Mouse (Mus musculus) embryonic facial prominence, embryonic 13.5 days (tissue): Measurements from ENCODE around the gene Gm10272. TPM values are rescaled to one million over a fixed set of nuclear protein-coding genes. Genes with fewer than 3 reads are reported as not detected.

ENCODE experiments used
- ATAC-seq: fragments of 200-750 bp; cut with Nextera tagmentation; 2 replicates; pipeline ENCODE4 v1.8.0; 2017; ENCODE audit warnings: low read depth; ENCODE audit not compliant: insufficient number of reproducible peaks, insufficient read depth, low FRiP score, low TSS enrichment
- H3K27ac ChIP-seq: fragments of 300-500 bp; sonication (generic); 2 replicates; pipeline ENCODE4 v1.5.1; 2015; ENCODE audit warnings: moderate library complexity, mild to moderate bottlenecking, inconsistent platforms
- H3K27me3 ChIP-seq: fragments of 300-500 bp; sonication (generic); 2 replicates; pipeline ENCODE4 v1.6.1; 2015; ENCODE audit warnings: mild to moderate bottlenecking, inconsistent platforms
- H3K36me3 ChIP-seq: fragments of 300-500 bp; sonication (generic); 2 replicates; pipeline ENCODE4 v1.6.1; 2015; ENCODE audit warnings: mild to moderate bottlenecking, inconsistent platforms
- H3K4me1 ChIP-seq: fragments of 300-500 bp; sonication (generic); 2 replicates; pipeline ENCODE4 v1.6.1; 2015; ENCODE audit warnings: inconsistent platforms
- H3K4me2 ChIP-seq: fragments of 300-500 bp; sonication (generic); 2 replicates; pipeline ENCODE4 v1.6.1; 2015; ENCODE audit warnings: moderate library complexity, mild to moderate bottlenecking, inconsistent platforms
- H3K4me3 ChIP-seq: fragments of 300-500 bp; sonication (generic); 2 replicates; pipeline ENCODE4 v1.5.1; 2015; ENCODE audit warnings: mild to moderate bottlenecking, inconsistent platforms
- H3K9ac ChIP-seq: fragments of 300-500 bp; sonication (generic); 2 replicates; pipeline ENCODE4 v1.6.1; 2015; ENCODE audit warnings: mild to moderate bottlenecking, inconsistent platforms
- H3K9me3 ChIP-seq: fragments of 300-500 bp; sonication (generic); 2 replicates; pipeline ENCODE4 v1.6.1; 2016; ENCODE audit warnings: inconsistent platforms
- WGBS: fragments of 180-500 bp; shearing (Covaris S2); methylation state at CpG from one replicate; pipeline ENCODE4 v1.1.7; 2015; ENCODE audit warnings: mixed read lengths; 5-methylcytosine and 5-hydroxymethylcytosine counted together
- polyA plus RNA-seq: library from polyadenylated mRNA; unstranded; fragments of >200 nt; fragmentation: Nextera tagmentation; extraction: Ambion mirVana; gene quantifications from 2 replicates; pipeline ENCODE4 v1.2.1, GENCODE M21; 2015

Gene Gm10272
- not detected in 2 replicates for polyA plus RNA-seq

DNA sequence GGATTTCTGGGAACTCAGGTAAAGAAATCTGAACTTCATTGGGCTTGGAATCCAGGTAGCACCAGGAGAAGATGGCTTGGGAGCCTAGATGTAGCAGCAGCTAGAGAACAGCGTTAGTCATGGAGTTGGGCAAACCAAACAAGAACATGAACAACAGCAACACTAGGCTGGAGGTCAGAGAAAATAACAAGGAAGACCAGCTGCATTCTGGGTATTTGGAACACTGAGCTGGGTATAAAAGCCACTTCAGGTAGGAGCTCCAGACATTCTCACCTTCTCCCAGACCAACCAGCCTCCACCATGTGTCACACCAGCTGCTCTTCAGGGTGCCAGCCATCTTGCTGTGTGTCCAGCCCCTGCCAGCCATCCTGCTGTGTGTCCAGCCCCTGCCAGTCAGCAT, at the start of gene Gm10272:
Gm10272 (plus strand) TSS at position 301 of the 400 bp plus-strand sequence.
- Histone ChIP-seq H3K27me3 (no peaks in the 10 kb centered on the region), H3K9ac (no peak within 1 kb of the TSS), H3K9me3 (peaks cover 18% of the 10 kb centered on the region; the same call in 1 of the 2 replicates), H3K4me2 (no peak within 1 kb of the TSS), H3K36me3 (no peaks in the 10 kb centered on the region), H3K4me1 (no peaks in the 10 kb centered on the region), H3K4me3 (no peak within 1 kb of the TSS), H3K27ac (no peak within 1 kb of the TSS)
- WGBS = 93% methylated on average over 1 of the region's 1 CpGs
- ATAC-seq = no peak

DNA sequence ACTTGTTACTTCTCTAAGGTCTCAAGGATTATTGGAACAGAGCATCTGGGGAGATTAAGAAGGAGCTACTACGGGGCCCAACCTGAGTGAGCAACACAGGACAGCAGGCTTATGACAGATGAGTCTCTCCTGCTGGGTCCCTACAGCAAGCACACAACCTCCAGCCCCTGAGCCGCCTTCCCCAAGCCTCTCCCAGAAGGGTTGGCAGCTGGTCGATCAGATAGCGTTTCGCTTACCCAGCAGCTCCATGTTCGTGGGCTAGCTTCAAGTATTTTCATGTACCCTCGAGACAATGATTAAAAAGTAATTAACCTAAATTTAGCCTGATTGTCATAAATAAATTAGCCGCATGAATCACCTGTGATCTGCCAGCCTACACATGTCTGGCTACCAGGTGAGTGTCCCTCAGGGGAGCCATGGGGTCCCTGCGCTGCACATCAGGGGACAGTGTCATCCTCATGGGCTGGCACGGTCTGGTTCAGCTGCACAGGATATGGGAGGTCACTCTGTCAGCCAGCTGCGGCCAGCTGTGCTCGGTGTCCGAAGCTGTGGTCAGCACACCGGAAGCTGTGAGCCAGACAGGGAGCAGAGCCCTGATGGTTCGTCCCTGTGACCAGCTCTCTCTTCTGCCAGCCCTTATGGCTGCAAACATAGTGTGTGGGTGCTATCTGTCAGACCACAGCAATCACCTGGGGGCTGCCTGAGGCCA, 48.0 kb upstream of the Gm10272 start:
- H3K27me3 ChIP-seq = no peaks in the 10 kb centered on the region
- H3K4me3 ChIP-seq = no peak overlapping the region
- peaks cover 4% of the 10 kb centered on the region; the same call in 1 of the 2 replicates for H3K4me1 ChIP-seq
- no peak overlapping the region for H3K9ac ChIP-seq
- 69% methylated on average over 15 of the region's 15 CpGs for WGBS
- H3K4me2 ChIP-seq = no peak overlapping the region
- ATAC-seq = no peak
- H3K36me3 ChIP-seq = no peaks in the 10 kb centered on the region
- peaks cover 4% of the 10 kb centered on the region; the same call in 1 of the 2 replicates for H3K9me3 ChIP-seq
- H3K27ac ChIP-seq = no peak overlapping the region

DNA sequence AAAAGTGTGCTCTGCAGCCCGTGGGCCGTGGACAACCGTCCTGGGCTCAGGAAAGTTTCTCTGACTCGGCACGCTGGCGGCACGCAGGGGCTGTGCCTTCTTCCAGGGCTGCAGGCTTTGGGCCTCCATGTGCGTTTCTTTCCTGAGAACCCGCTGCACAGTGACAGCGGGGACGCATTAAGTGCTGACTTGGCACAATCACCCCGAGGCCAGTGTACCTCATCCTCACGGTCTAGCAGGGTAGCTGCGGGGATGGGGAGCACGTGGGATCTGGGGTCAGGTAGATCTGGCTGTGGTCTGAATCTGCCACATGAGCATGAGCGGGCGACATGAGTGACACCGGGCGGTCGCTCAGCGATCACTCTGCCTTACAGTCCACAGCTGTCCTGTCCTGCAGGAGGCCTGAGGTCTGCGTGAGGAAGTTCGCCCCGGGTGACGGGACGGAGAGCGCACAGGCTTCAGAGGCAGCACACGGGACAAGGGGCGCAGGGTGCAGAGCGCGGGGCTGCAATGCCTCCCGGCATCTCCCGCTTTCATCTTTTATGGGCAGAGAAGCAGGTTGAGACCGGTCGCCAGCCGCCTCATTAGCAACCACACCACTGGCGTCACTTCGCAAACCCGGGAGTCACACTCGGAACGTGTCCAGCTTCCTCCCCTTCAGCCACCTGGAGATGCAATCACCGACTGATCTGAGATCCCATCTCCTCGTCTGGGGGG, 42.3 kb upstream of the Gm10272 start:
- peaks cover 4% of the 10 kb centered on the region; the same call in 1 of the 2 replicates for H3K9me3 ChIP-seq
- 0 out of 2 replicates have a peak overlapping the region, but pooled peaks have one; percentile 32 for H3K9ac ChIP-seq
- no peak overlapping the region for H3K4me2 ChIP-seq
- H3K4me3 ChIP-seq = no peak overlapping the region
- 0 out of 2 replicates have a peak, but pooled peaks cover 3% of the 10 kb centered on the region for H3K27me3 ChIP-seq
- H3K36me3 ChIP-seq = no peaks in the 10 kb centered on the region
- peaks cover 3% of the 10 kb centered on the region; the same call in 1 of the 2 replicates for H3K4me1 ChIP-seq
- WGBS = 55% methylated on average over 43 of the region's 43 CpGs
- H3K27ac ChIP-seq = no peak overlapping the region
- ATAC-seq = no peak

GRCm38 (mm10) chr10:77666342-77666741, 40.1 kb upstream of the Gm10272 start:
- Histone ChIP-seq H3K4me2 (no peak overlapping the region), H3K9me3 (no peaks in the 10 kb centered on the region), H3K9ac (no peak overlapping the region), H3K4me3 (no peak overlapping the region), H3K4me1 (peaks cover 3% of the 10 kb centered on the region; the same call in 1 of the 2 replicates), H3K36me3 (no peaks in the 10 kb centered on the region), H3K27ac (no peak overlapping the region), H3K27me3 (0 out of 2 replicates have a peak, but pooled peaks cover 3% of the 10 kb centered on the region)
- no peak for ATAC-seq
- WGBS = 80% methylated on average over 8 of the region's 8 CpGs

DNA sequence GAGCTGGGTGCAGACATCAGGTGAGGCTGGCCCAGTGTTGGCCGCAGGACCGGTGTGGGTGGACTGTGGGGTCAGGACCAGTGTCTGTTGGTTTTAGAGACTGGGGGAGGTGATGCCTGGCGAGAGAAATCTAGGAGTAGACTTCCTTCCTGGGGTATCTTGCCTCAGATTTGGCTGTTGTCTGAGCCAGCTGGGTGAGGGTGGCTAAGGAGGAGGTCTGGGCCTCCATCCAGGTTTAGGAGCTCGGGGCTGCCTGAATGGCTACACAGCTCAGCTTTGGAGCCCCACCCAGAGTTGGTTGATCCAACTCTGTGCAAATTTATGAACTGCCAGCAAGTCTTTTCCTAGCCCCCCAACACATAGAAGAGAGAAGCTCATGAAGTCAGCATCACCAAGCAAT, 39.0 kb upstream of the Gm10272 start:
- no peak overlapping the region for H3K9ac ChIP-seq
- H3K36me3 ChIP-seq = no peaks in the 10 kb centered on the region
- ATAC-seq = no peak
- 0 out of 2 replicates have a peak, but pooled peaks cover 3% of the 10 kb centered on the region for H3K27me3 ChIP-seq
- H3K27ac ChIP-seq = no peak overlapping the region
- no peaks in the 10 kb centered on the region for H3K9me3 ChIP-seq
- 73% methylated on average over 4 of the region's 4 CpGs for WGBS
- H3K4me1 ChIP-seq = peaks cover 3% of the 10 kb centered on the region; the same call in 1 of the 2 replicates
- no peak overlapping the region for H3K4me3 ChIP-seq
- H3K4me2 ChIP-seq = no peak overlapping the region

DNA sequence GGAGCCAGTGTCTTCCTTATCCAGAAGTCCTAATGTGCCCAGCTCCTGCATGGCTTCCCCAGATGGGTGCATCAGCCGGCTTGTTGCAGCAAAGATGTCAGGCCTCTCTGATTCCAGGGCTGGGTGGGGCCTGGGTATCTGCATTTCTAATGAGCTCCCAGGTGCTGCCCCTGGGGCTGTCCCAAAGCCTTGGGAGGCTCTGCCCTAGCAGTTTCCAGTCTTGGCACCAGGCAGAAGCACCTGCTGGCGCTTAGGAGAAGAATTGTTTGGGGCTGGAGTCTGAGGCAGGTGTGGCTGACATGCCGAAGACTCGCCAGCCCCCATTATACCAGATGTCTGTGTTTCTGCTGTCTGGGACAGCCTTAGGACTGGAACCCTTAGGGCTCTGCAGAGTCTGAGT, 35.7 kb upstream of the Gm10272 start:
- Histone ChIP-seq H3K9ac (no peak overlapping the region), H3K9me3 (no peaks in the 10 kb centered on the region), H3K27ac (no peak overlapping the region), H3K4me2 (no peak overlapping the region), H3K4me3 (no peak overlapping the region), H3K36me3 (no peaks in the 10 kb centered on the region), H3K4me1 (peaks cover 9% of the 10 kb centered on the region), H3K27me3 (peaks cover under 1% of the 10 kb centered on the region; the same call in 1 of the 2 replicates)
- WGBS = 57% methylated on average over 4 of the region's 4 CpGs
- no peak for ATAC-seq

DNA sequence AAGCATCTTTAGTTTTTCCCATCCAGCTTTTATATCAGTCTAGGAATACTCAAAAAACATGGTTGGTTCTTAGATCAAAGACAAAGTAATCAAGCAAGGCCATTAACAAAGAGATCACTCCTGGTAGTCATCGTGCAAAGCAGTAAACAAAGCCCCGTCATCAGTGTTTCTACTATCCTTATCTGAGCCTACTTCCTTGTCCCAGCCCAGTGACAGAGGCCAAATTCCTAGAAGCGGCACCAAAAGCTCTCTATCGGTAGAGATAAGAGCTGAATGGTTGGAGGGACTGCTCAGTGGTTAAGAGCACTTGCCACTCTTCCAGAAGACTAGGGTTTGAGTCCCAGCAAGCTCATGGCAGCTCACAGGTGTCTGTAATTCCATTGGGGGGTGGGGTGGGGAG, 34.9 kb upstream of the Gm10272 start:
- no peak overlapping the region for H3K4me2 ChIP-seq
- peaks cover 8% of the 10 kb centered on the region; the same call in 1 of the 2 replicates for H3K27me3 ChIP-seq
- no peak overlapping the region for H3K9ac ChIP-seq
- H3K9me3 ChIP-seq = no peaks in the 10 kb centered on the region
- H3K27ac ChIP-seq = no peak overlapping the region
- no peak overlapping the region for H3K4me3 ChIP-seq
- WGBS = 85% methylated on average over 4 of the region's 4 CpGs
- ATAC-seq = no peak
- H3K4me1 ChIP-seq = peaks cover 9% of the 10 kb centered on the region
- no peaks in the 10 kb centered on the region for H3K36me3 ChIP-seq

DNA sequence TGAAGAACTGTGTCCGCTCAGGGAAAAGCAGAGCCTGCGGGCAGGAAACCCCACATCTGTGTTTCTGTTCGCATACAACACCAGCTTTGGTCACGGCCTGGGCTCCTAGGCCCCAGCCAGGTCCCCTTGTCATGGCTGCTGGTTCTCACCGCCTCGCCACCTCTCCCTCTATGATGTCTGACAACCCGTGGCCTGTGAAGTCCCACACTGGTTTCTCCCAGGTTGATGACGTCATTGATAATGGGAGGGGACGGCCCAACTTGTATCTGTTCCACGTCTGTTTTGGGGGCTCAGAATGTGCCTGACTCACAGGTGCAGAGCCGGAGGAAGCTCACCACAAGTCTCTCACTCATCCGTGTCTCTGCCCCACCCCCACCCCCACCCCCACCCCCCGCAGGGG, 32.7 kb upstream of the Gm10272 start:
- H3K27me3 ChIP-seq = peaks cover 29% of the 10 kb centered on the region
- no peak overlapping the region for H3K9ac ChIP-seq
- H3K9me3 ChIP-seq = no peaks in the 10 kb centered on the region
- WGBS = 47% methylated on average over 13 of the region's 13 CpGs
- H3K4me3 ChIP-seq = no peak overlapping the region
- H3K4me2 ChIP-seq = no peak overlapping the region
- no peak overlapping the region for H3K27ac ChIP-seq
- H3K36me3 ChIP-seq = no peaks in the 10 kb centered on the region
- H3K4me1 ChIP-seq = peaks cover 22% of the 10 kb centered on the region
- ATAC-seq = no peak

GRCm38 (mm10) chr10:77677562-77677961, 28.9 kb upstream of the Gm10272 start:
- WGBS = under 1% methylated on average over 35 of the region's 35 CpGs
- Histone ChIP-seq H3K36me3 (no peaks in the 10 kb centered on the region), H3K9me3 (no peaks in the 10 kb centered on the region), H3K4me2 (peak overlapping the region; percentile 78), H3K9ac (peak overlapping the region; percentile 66), H3K4me3 (peak overlapping the region; percentile 43), H3K4me1 (peaks cover 22% of the 10 kb centered on the region), H3K27me3 (peaks cover 39% of the 10 kb centered on the region), H3K27ac (no peak overlapping the region)
- no peak for ATAC-seq

DNA sequence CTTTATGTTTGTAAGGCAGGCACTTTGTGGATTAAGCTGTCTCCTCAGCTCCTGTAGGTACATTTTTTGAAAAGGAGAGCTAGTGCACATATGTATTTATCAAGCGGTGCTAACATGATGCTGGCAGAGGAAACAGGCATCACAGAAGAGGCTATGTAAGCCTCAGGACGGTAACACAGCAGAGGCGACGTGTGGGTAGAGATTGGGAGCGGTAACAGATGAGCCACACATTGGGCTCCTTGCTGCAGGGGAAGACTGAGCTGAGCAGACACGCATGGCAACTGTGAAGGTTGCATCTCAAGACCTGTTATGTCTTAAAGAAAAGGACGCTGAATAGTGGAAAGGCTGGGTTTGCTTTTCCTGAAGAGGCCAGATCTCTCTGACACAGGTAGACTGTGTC, 23.4 kb upstream of the Gm10272 start:
- H3K9me3 ChIP-seq = no peaks in the 10 kb centered on the region
- H3K4me2 ChIP-seq = no peak overlapping the region
- no peak overlapping the region for H3K9ac ChIP-seq
- H3K4me1 ChIP-seq = peaks cover 18% of the 10 kb centered on the region
- H3K27ac ChIP-seq = no peak overlapping the region
- WGBS = 71% methylated on average over 7 of the region's 7 CpGs
- H3K4me3 ChIP-seq = no peak overlapping the region
- peaks cover 64% of the 10 kb centered on the region for H3K27me3 ChIP-seq
- ATAC-seq = no peak
- H3K36me3 ChIP-seq = no peaks in the 10 kb centered on the region

DNA sequence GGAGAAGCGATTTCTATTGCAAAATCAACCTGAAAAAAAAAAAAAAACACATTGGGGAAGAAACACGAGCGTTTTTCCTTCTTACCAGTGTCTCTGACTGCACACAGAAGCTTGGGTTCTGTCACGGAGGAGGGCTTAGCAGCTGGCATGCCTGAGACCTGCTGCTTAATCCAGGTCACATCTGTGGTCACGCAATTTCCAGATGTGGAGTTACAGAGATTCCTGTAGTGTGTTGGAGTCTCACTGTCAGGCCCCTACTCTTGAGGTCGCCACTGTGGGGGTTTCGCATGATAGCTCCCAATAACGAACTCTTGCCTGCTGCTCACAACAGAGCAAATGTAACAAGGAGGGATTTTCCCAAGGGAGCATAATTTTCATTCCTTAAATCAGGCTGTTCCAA, 22.2 kb upstream of the Gm10272 start:
- Histone ChIP-seq H3K4me3 (no peak overlapping the region), H3K27ac (no peak overlapping the region), H3K36me3 (no peaks in the 10 kb centered on the region), H3K9me3 (no peaks in the 10 kb centered on the region), H3K4me2 (no peak overlapping the region), H3K27me3 (peaks cover 65% of the 10 kb centered on the region), H3K4me1 (peaks cover 15% of the 10 kb centered on the region), H3K9ac (no peak overlapping the region)
- ATAC-seq = no peak
- WGBS = 16% methylated on average over 8 of the region's 8 CpGs
